Mouse (Mus musculus): ENCODE results near the gene Trem3.

GRCm38 (mm10) chr17:48278381-48278780 is 30.8 kb downstream of the Trem3 start:
- TF ChIP-seq CTCF (IDR thresholded peaks at IDR 0.05; ENCODE audit: low read depth, low read length) (no peak), POLR2A (IDR thresholded peaks at IDR 0.05; ENCODE audit: insufficient read depth, low read length) (no peak)

Measured in ES-Bruce4 (cell line).